Mouse (Mus musculus) olfactory bulb, adult 2 months (tissue): ENCODE data around the gene Foxk1.

Source experiments
- CTCF ChIP-seq: fragments of 200-500 bp; IDR thresholded peaks from 2 replicates; pipeline ENCODE4 v1.5.1; 2012; ENCODE audit warnings: low read depth, mild to moderate bottlenecking, low read length, moderate library complexity; ENCODE audit not compliant: insufficient read depth
- POLR2A ChIP-seq: fragments of 200-500 bp; IDR thresholded peaks from 2 replicates; pipeline ENCODE4 v1.6.1; 2012; ENCODE audit warnings: mild to moderate bottlenecking, low read depth, low read length, moderate library complexity; ENCODE audit not compliant: insufficient read depth

- TF ChIP-seq POLR2A (no peak), CTCF (peak; percentile 81)
These were observed 46.8 kb downstream of the Foxk1 start for GRCm38 (mm10) chr5:142448076-142448475.
